Mouse (Mus musculus): Measurements from ENCODE around the gene Nfix. TPM values are rescaled to one million over a fixed set of nuclear protein-coding genes. Genes with fewer than 3 reads are reported as not detected.
A peak's percentile ranks its signal among the peaks of the same experiment; 100 is the strongest.

Gene Nfix
- total RNA-seq, 2 experiments from 2014 or later, result 433 to 510 TPM

- no peak for DNase-seq
- intact Hi-C loops (cut with DNase I), result no loop called here
Measured at GRCm38 (mm10) chr8:84731371-84732177, 68.6 kb downstream of the Nfix start.

GRCm38 (mm10) chr8:84730541-84731370 is 69.4 kb downstream of the Nfix start:
- peak; percentile 50 to 60 for DNase-seq

GRCm38 (mm10) chr8:84729921-84730362 is 70.2 kb downstream of the Nfix start:
- peak; percentile 48 to 65 for DNase-seq
- intact Hi-C loops (cut with DNase I), result no loop called here

More at GRCm38 (mm10) chr8:84730541-84731370, 69.4 kb downstream of the Nfix start:
- intact Hi-C loops (cut with DNase I), result no loop called here

- intact Hi-C loops (cut with DNase I), result no loop called here
Measured at GRCm38 (mm10) chr8:84728474-84728873, 71.7 kb downstream of the Nfix start.

GRCm38 (mm10) chr8:84725941-84726259 is 74.2 kb downstream of the Nfix start:
- no peak for DNase-seq

More at GRCm38 (mm10) chr8:84728474-84728873, 71.7 kb downstream of the Nfix start:
- DNase-seq, result no peak

GRCm38 (mm10) chr8:84725246-84725940 is 74.8 kb downstream of the Nfix start:
- intact Hi-C loops (cut with DNase I), result no loop called here
- no peak for DNase-seq

More at GRCm38 (mm10) chr8:84725941-84726259, 74.2 kb downstream of the Nfix start:
- intact Hi-C loops (cut with DNase I), result no loop called here

- DNase-seq, result no peak
Measured at GRCm38 (mm10) chr8:84724683-84725082, 75.5 kb downstream of the Nfix start.

GRCm38 (mm10) chr8:84723571-84723900 is 76.6 kb downstream of the Nfix start:
- intact Hi-C loops (cut with DNase I), result no loop called here
- DNase-seq, result no peak

More at GRCm38 (mm10) chr8:84724683-84725082, 75.5 kb downstream of the Nfix start:
- intact Hi-C loops (cut with DNase I), result no loop called here

GRCm38 (mm10) chr8:84722850-84723570 is 77.1 kb downstream of the Nfix start, which contains the start of gene G430095P16Rik:
G430095P16Rik (plus strand) TSS chr8:84723007.
- peak in 1 of 2 experiments; percentile 79 for DNase-seq
- intact Hi-C loops (cut with DNase I), result no loop called here

GRCm38 (mm10) chr8:84722530-84722849 is 77.7 kb downstream of the Nfix start:
- intact Hi-C loops (cut with DNase I), result no loop called here
- no peak for DNase-seq

GRCm38 (mm10) chr8:84718959-84719690 is 81.0 kb downstream of the Nfix start:
- no peak for DNase-seq
- intact Hi-C loops (cut with DNase I), result no loop called here

- DNase-seq, result peak in 1 of 2 experiments; percentile 47
- intact Hi-C loops (cut with DNase I), result no loop called here
Measured at GRCm38 (mm10) chr8:84718476-84718875, 81.7 kb downstream of the Nfix start.

- no peak for DNase-seq
- intact Hi-C loops (cut with DNase I), result no loop called here
Measured at GRCm38 (mm10) chr8:84716790-84717189, 83.4 kb downstream of the Nfix start.

- no peak for DNase-seq
- intact Hi-C loops (cut with DNase I), result no loop called here
Measured at GRCm38 (mm10) chr8:84715893-84716468, 84.2 kb downstream of the Nfix start.

GRCm38 (mm10) chr8:84714161-84714560 is 86.0 kb downstream of the Nfix start:
- DNase-seq, result no peak
- intact Hi-C loops (cut with DNase I), result no loop called here

GRCm38 (mm10) chr8:84713381-84713780 is 86.8 kb downstream of the Nfix start:
- no peak for DNase-seq
- intact Hi-C loops (cut with DNase I), result no loop called here

GRCm38 (mm10) chr8:84712759-84713120 is 87.4 kb downstream of the Nfix start:
- intact Hi-C loops (cut with DNase I), result no loop called here
- peak in 1 of 2 experiments; percentile 51 for DNase-seq

GRCm38 (mm10) chr8:84711933-84712758 is 88.0 kb downstream of the Nfix start:
- intact Hi-C loops (cut with DNase I), result no loop called here
- peak; percentile 60 to 64 for DNase-seq

Data from gastrocnemius, postnatal 36 days (tissue).